8 mouse cellular contexts compared by ENCODE assay signal in the genomic region with DNA sequence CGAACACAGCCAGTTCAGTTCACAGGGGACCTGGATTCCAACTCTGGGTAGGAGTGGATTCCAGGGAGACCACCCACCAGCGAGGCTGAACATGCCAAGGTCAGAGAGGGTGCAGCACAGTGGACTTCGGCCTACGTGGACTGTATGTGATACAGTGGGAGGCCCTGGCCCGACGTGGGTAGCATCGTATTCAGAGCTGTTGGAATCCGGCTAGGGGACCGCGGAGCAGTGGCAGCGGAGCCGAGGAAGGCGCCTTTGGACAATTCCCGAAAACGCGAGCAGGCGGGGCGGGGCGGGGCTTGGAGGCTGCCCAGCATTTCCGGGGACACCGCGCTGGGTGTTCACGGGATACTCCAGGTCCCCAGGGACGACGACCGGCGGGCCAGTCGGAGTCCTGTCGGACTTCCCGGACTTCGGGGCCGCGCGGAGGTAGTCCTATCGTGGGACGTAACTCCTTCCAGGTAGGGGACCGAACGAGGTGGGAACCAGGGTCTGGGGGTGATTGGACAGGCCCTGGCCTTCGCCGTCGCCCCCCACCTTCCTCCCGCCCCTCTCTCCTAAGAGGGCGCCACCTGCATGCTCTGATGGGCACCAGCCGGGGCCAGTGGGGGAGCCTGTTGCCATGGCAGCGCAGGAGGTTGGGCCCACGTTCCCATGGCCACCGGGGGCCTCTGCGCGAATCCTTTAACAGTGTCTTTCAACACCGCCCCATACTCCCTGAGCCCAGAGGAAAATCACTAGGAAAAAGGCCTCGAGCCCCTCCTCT. TPM values are rescaled to one million over a fixed set of nuclear protein-coding genes. Genes with fewer than 3 reads are reported as not detected.
DNase-seq lines count a peak whose midpoint lies in the region; ATAC-seq lines count a peak whose summit lies in the region.

A gene (plus strand): TSS at position 311 of the 766 bp plus-strand sequence.

- H3K9me3 ChIP-seq in forebrain, embryonic 16.5 days (ENCODE audit: control insufficient read depth, low read length), result no peaks in the 10 kb centered on the region
- H3K9me3 ChIP-seq in liver, embryonic 15.5 days (replicated peaks), result no peaks in the 10 kb centered on the region
- H3K9me3 ChIP-seq in neural tube, embryonic 12.5 days, result no peaks in the 10 kb centered on the region
- no peaks in the 10 kb centered on the region for H3K9me3 ChIP-seq in stomach, embryonic 16.5 days (replicated peaks; ENCODE audit: control insufficient read depth, low read length)

- peak within 1 kb of the TSS; percentile 84 for H3K9ac ChIP-seq in forebrain, embryonic 16.5 days (replicated peaks; ENCODE audit: low read depth, low read length)
- peak within 1 kb of the TSS; percentile 72 for H3K9ac ChIP-seq in liver, embryonic 15.5 days
- H3K9ac ChIP-seq in neural tube, embryonic 12.5 days, result peak within 1 kb of the TSS; percentile 61
- H3K9ac ChIP-seq in stomach, embryonic 16.5 days (ENCODE audit: low read length), result peak within 1 kb of the TSS; percentile 79

- H3K4me3 ChIP-seq in forebrain, embryonic 16.5 days (replicated peaks; ENCODE audit: low read length), result peak within 1 kb of the TSS; percentile 68
- H3K4me3 ChIP-seq in liver, embryonic 15.5 days (replicated peaks), result peak within 1 kb of the TSS; percentile 70
- H3K4me3 ChIP-seq in neural tube, embryonic 12.5 days, result peak within 1 kb of the TSS; percentile 46
- peak within 1 kb of the TSS; percentile 66 for H3K4me3 ChIP-seq in stomach, embryonic 16.5 days (replicated peaks; ENCODE audit: low read length)

- DNase-seq in cerebellum, adult 18-20 months, result peak; percentile 85
- peak; percentile 87 to 93 for DNase-seq in heart, postnatal 14 days
- no peak for DNase-seq in large intestine, adult 2 months (ENCODE audit: low read depth, low spot score)

- peak within 1 kb of the TSS; percentile 77 for H3K4me2 ChIP-seq in forebrain, embryonic 16.5 days (ENCODE audit: low read length)
- peak within 1 kb of the TSS; percentile 97 for H3K4me2 ChIP-seq in liver, embryonic 15.5 days
- H3K4me2 ChIP-seq in neural tube, embryonic 12.5 days (replicated peaks), result peak within 1 kb of the TSS; percentile 79
- H3K4me2 ChIP-seq in stomach, embryonic 16.5 days (ENCODE audit: low read depth, low read length), result peak within 1 kb of the TSS; percentile 84

- under 1% methylated on average over 51 of the region's 51 CpGs for WGBS in forebrain, embryonic 16.5 days
- 4% methylated on average over 50 of the region's 51 CpGs for WGBS in large intestine, adult 2 months
- WGBS in liver, embryonic 15.5 days (ENCODE audit: insufficient replicate concordance), result 4% methylated on average over 51 of the region's 51 CpGs
- under 1% methylated on average over 51 of the region's 51 CpGs for WGBS in neural tube, embryonic 12.5 days
- WGBS in stomach, embryonic 16.5 days, result 1% methylated on average over 51 of the region's 51 CpGs

- H3K36me3 ChIP-seq in forebrain, embryonic 16.5 days (ENCODE audit: control insufficient read depth, insufficient read depth), result no peaks in the 10 kb centered on the region
- H3K36me3 ChIP-seq in liver, embryonic 15.5 days (replicated peaks), result no peaks in the 10 kb centered on the region
- no peaks in the 10 kb centered on the region for H3K36me3 ChIP-seq in neural tube, embryonic 12.5 days
- no peaks in the 10 kb centered on the region for H3K36me3 ChIP-seq in stomach, embryonic 16.5 days (ENCODE audit: control insufficient read depth, insufficient read depth, low read length)

- H3K4me1 ChIP-seq in forebrain, embryonic 16.5 days (replicated peaks; ENCODE audit: control insufficient read depth, insufficient read depth, low read length), result peaks cover 41% of the 10 kb centered on the region
- peaks cover 86% of the 10 kb centered on the region for H3K4me1 ChIP-seq in liver, embryonic 15.5 days (replicated peaks)
- H3K4me1 ChIP-seq in neural tube, embryonic 12.5 days, result peaks cover 49% of the 10 kb centered on the region
- peaks cover 32% of the 10 kb centered on the region for H3K4me1 ChIP-seq in stomach, embryonic 16.5 days (ENCODE audit: control insufficient read depth, insufficient read depth, low read length)

- intact Hi-C loops in heart, postnatal 14 days (cut with DNase I), result no loop called here

- peak; percentile 20 for ATAC-seq in CD4-positive, CD25-positive, alpha-beta regulatory T cell, adult 4 months
- peak; percentile 98 for ATAC-seq in forebrain, embryonic 16.5 days
- ATAC-seq in liver, embryonic 15.5 days (ENCODE audit: insufficient read depth), result peak; percentile 66
- peak; percentile 88 for ATAC-seq in neural tube, embryonic 12.5 days (ENCODE audit: low FRiP score, low read depth)
- peak; percentile 86 for ATAC-seq in stomach, embryonic 16.5 days (ENCODE audit: insufficient read depth, low FRiP score)

- peak within 1 kb of the TSS; percentile 86 for H3K27ac ChIP-seq in forebrain, embryonic 16.5 days (ENCODE audit: low read length)
- H3K27ac ChIP-seq in liver, embryonic 15.5 days (replicated peaks), result peak within 1 kb of the TSS; percentile 90
- peak within 1 kb of the TSS; percentile 57; the same call in 1 of the 2 replicates for H3K27ac ChIP-seq in neural tube, embryonic 12.5 days
- peak within 1 kb of the TSS; percentile 92 for H3K27ac ChIP-seq in stomach, embryonic 16.5 days (ENCODE audit: low read length)

- no peaks in the 10 kb centered on the region for H3K27me3 ChIP-seq in forebrain, embryonic 16.5 days (replicated peaks; ENCODE audit: control insufficient read depth, insufficient read depth, low read length)
- H3K27me3 ChIP-seq in liver, embryonic 15.5 days, result peaks cover 11% of the 10 kb centered on the region; the same call in 1 of the 2 replicates
- no peaks in the 10 kb centered on the region for H3K27me3 ChIP-seq in neural tube, embryonic 12.5 days (replicated peaks)
- no peaks in the 10 kb centered on the region for H3K27me3 ChIP-seq in stomach, embryonic 16.5 days (ENCODE audit: control insufficient read depth, insufficient read depth, low read length)

RNA-seq across cellular contexts. Expression of the gene that starts here (rescaled TPM):
- polyA plus RNA-seq in CD4-positive, CD25-positive, alpha-beta regulatory T cell, adult 4 months (2017; shearing (Covaris generic)), result 10 to 100 TPM; 19.2 to 26.0 TPM
- polyA plus RNA-seq in forebrain, embryonic 16.5 days (2015; fragmentation: Nextera tagmentation; extraction: Ambion mirVana), result 20.6 and 26.6 TPM in 2 replicates
- total RNA-seq in heart, postnatal 14 days (2021), result 10 to 100 TPM; 12.9 to 13.4 TPM
- polyA plus RNA-seq in large intestine, adult 2 months (2012; rRNA removed), result 43.2 and 57.8 TPM in 2 replicates
- 15.2 and 15.5 TPM in 2 replicates for polyA plus RNA-seq in liver, embryonic 15.5 days (2015; fragmentation: Nextera tagmentation; extraction: Ambion mirVana)
- 18.9 and 20.5 TPM in 2 replicates for polyA plus RNA-seq in neural tube, embryonic 12.5 days (2016; fragmentation: Nextera tagmentation; extraction: Ambion mirVana)
- 19.7 and 23.7 TPM in 2 replicates for polyA plus RNA-seq in stomach, embryonic 16.5 days (2015; fragmentation: Nextera tagmentation; extraction: Ambion mirVana)

Comparison
In these comparisons a context has a peak if more than half of its experiments do, and no peak if none do; other contexts are left out.
1. ATAC-seq: peak in every context shown above with its lines; median percentile 98 in forebrain, embryonic 16.5 days; 88 in neural tube, embryonic 12.5 days; 86 in stomach, embryonic 16.5 days; 66 in liver, embryonic 15.5 days; 20 in CD4-positive, CD25-positive, alpha-beta regulatory T cell, adult 4 months.